Mouse (Mus musculus): ENCODE measurements around the gene Depp1.

Gene Depp1

DNA sequence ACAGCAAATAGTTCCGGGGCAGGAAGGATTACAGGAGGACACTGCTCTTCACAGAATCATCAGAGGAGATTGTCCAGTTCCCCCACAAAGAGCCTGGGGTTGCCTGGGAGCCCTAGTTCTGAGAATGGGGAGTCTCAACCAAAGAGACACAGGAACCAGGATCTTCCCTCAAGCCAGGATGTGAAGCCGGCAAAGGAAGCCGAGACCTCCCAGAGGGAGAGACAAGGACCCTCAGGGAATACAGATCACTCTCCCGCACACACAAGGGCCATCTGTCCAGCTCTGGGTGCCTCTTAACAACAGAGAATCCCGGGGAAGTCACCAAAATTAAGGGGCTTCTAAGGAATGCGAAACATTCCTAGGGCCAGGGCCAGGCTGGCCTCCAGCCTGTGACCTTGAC lies 26.9 kb downstream of the Depp1 start:
- intact Hi-C loops (cut with DNase I), result no loop called here

- intact Hi-C loops (cut with DNase I), result no loop called here
Observed at GRCm38 (mm10) chr6:116679563-116680288, 29.3 kb downstream of the Depp1 start.

- intact Hi-C loops (cut with DNase I), result no loop called here
Observed at GRCm38 (mm10) chr6:116682317-116682716, 31.9 kb downstream of the Depp1 start.

- intact Hi-C loops (cut with DNase I), result no loop called here
Observed at GRCm38 (mm10) chr6:116693639-116694038, 43.2 kb downstream of the Depp1 start.

DNA sequence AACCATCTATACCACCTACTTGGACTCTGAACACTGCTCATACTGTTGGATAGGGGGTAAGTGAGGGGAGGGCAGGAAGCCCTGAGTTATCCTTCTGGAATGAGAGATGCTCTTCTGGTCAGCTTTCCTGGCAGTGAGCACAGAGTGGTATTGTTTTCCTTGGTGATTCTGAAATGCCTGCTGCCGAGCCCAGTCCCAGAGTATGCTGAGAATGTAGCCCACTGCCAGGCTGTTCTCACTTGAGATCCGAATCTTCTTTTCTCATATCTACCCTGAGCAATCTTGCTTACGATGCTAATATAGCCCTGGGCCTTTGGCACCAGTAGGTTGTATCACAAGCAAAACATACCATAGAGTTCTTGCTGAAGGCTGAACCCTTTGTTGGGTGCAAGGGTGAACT lies 43.9 kb downstream of the Depp1 start:
- intact Hi-C loops (cut with DNase I), result no loop called here

DNA sequence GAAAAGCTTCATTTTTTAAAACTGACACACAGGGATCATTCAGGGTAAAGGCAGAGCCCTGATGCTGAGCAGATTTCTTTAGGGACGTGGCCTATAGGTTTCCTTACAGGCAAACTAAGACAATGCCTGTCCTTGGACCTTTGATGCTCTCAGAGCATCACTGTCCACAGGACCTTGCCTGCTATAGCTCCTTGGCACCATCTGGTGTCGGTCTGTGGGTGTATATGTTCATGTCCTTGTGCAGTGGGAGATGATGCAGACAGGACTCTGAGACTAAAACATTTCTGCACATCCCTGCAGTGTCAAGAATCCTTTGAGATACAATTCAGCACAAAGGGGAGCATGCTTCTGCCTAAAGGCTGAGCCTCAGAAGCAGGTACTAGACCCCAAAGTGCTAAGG lies 47.0 kb downstream of the Depp1 start:
- intact Hi-C loops (cut with DNase I), result loop anchor here (5.0 kb wide), 1 partner anchor 45 kb away; the partner anchor contains the start of gene Depp1

GRCm38 (mm10) chr6:116697896-116698425 lies 47.6 kb downstream of the Depp1 start:
- intact Hi-C loops (cut with DNase I), result loop anchor here (5.0 kb wide), 1 partner anchor 46 kb away; the partner anchor contains the start of gene Depp1

DNA sequence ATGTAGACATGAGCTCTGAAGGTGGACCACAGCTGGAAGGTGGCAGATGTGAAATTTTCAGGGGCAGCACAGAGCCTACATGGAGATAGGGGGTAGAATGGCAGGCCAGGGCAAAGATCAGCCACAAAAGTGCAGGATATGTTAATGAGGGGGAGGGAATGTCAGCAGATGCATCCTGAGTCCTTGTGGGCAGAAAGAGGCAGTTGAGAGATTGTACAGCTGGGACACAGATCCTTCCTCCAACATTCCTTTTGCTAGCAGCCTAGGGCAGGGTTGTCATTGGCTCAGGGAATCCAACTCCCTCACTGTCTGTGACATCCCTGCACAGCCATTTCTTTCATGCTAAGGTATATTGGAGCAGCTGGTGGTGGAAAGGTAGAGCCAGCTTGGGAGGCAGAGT lies 50.4 kb downstream of the Depp1 start:
- intact Hi-C loops (cut with DNase I), result no loop called here

Small RNA genes within 50 kb of the gene (microRNA-seq; reads per million reads assigned to microRNA genes)
- 0.23 to 0.99 reads per million in 2 experiments for gene Mir7043
